Mouse (Mus musculus): ENCODE measurements around the gene 3300002I08Rik. TPM values are rescaled to one million over a fixed set of nuclear protein-coding genes. Genes with fewer than 3 reads are reported as not detected.
A peak's percentile ranks its signal among the peaks of the same experiment; 100 is the strongest.
"Not testable (repeated sequence)": the region's sequence is repeated elsewhere in the genome, so short reads cannot be mapped to it uniquely, and the experiment has no call there.

3300002I08Rik gene
- 1 to 10 TPM; 7.5 to 9.6 TPM for total RNA-seq (2021)
- long read RNA-seq, partial matches to known transcripts = 0 of 6 reads
- long read RNA-seq, other reads (novel, unspliced or antisense) = 6 of 6 reads

GRCm38 (mm10) chr2:150362113-150362877 is at the start of gene 3300002I08Rik:
Gene 3300002I08Rik, minus strand, starts transcription at chr2:150362765.
- DNase-seq (ENCODE audit: low spot score in 2 of 2) = peak; percentile 81 to 95

DNA sequence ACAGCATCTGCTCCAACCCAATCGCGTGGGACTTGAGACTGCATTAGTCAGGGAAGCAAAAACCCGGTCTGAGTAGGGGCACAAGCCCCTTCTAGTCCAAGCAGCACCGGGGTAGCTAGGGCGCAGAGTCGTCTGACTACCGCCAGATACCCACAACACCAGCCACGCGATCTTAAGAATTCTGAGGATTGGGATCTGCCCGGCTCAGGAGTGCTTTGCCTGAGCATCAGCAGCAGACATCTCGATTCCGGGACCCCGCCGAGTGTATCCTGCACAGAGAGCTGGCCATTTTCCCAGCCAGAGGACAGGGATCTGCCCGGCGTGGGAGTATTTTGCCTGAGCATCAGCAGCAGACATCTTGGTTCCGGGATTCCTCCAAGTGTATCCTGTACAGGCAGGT is 49.6 kb upstream of the 3300002I08Rik start:
- DNase-seq (ENCODE audit: low spot score in 2 of 2) = not testable (repeated sequence)

- DNase-seq (ENCODE audit: low spot score in 2 of 2) = no peak
Observed at GRCm38 (mm10) chr2:150390198-150390597, 27.6 kb upstream of the 3300002I08Rik start.

DNA sequence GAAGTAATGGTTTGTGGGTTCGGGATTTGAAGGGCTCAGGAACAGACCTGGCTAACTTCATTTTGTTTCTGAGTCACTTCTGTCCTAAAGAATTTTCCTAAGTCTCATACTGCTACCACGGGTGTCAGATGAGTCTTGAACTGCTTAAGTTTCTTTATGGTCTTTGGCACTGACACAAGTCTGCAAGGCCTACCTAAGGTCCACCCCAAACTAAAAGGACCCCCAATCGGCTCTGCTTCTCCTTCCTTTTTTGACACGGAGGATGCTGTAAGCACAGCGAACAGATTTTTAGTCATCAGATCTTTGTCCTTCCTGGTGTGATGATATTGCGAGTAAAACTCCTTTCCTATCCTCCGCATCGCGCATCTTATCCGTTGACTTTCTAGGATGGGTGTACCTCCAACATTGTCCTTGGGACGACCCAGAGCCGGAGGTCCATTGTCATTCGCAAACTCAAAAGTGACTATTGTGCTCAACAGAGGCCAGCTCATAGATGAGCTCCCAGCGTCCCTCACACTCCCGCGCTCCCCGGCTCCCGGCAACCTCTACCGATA is 23.1 kb upstream of the 3300002I08Rik start:
- DNase-seq (ENCODE audit: low spot score in 2 of 2) = not testable (repeated sequence)

DNA sequence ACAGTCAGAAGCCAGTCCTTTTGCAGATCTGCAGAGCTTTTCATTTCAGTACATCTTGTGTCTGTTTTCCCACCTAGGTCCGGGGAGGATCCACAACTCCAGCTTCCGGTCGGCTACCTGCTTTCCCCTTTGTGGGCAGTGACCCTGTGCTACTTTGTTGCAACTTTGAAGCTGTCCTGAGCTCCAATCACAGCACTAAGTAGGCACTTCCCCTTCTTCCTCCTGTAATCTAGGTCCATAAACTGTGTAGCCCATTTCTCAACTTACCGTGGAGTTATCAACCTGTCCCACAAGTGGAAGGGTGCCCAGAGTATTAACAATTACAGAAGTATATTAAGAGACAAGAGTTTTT is 289 bp upstream of the 3300002I08Rik start:
- no peak for DNase-seq (ENCODE audit: low spot score in 2 of 2)

DNA sequence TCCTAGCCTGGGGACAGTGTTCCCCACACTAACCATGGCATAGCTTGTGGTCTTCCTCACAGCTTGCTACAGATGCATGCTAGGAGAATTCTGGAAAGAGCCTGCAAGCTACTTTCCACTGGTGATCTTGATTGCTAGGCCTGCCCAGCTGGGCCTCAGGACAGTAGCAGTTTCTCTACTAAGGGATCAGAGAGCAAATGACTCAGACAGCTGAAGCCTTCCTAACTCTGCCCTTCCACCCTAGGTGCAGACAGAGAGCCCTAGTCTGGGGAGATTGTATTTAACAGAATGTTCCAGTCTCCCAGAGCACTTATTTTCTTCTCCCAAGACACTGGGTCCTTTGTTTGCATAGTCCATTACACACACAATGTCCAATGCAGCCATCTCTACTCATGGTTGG is 5.4 kb downstream of the 3300002I08Rik start:
- not testable (repeated sequence) for DNase-seq (ENCODE audit: low spot score in 2 of 2)

- no peak for DNase-seq (ENCODE audit: low spot score in 2 of 2)
Observed at GRCm38 (mm10) chr2:150323402-150323801, 39.2 kb downstream of the 3300002I08Rik start, which contains the start of gene Gm10130. Gene Gm10130, plus strand, starts transcription at chr2:150323702.

DNA sequence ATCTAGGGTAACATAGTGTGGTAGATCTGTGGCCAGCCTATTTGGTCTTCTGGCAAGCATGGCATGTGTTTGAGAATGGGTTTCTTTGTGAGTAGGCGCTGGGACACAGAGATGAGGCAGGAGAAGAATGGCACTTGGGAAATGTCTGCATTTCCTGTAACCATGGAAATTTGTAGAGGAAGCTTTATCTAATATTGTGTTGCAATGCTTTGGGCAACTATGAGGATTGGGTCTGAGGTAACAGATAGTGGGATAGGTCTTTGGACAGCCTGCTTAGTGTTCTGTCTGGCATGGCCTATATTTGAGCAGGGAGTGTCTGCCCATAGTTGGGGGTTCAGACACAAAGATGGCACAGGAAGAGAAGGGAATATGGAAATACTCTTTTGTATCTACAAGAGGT is 43.6 kb downstream of the 3300002I08Rik start:
- DNase-seq (ENCODE audit: low spot score in 2 of 2) = no peak

DNA sequence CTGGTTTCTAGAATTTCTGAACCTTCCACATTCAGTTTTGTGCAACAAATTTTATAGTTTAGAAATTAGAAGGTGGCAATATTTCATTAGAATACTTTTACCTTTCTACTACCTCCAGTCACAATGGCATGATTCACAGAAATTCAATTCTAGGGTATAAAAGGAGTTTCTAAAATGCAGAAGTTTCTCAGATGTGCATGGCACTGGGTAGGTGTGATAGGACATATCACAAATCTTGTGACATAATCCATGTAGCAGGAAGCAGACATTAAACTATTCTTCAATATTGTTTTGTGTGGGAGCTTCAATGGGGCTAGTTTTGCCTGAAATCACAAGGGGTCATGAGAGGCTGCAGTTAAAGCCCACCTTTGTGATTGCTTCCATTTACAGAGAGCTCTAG is 46.4 kb downstream of the 3300002I08Rik start:
- DNase-seq (ENCODE audit: low spot score in 2 of 2) = no peak

- peak; percentile 85 to 93 for DNase-seq (ENCODE audit: low spot score in 2 of 2)
Observed at GRCm38 (mm10) chr2:150310952-150311884, 51.3 kb downstream of the 3300002I08Rik start.

GRCm38 (mm10) chr2:150307183-150307773 is 55.3 kb downstream of the 3300002I08Rik start:
- DNase-seq (ENCODE audit: low spot score in 2 of 2) = no peak

- DNase-seq (ENCODE audit: low spot score in 2 of 2) = no peak
Observed at GRCm38 (mm10) chr2:150299096-150299495, 63.5 kb downstream of the 3300002I08Rik start.

GRCm38 (mm10) chr2:150293669-150294068 is 68.9 kb downstream of the 3300002I08Rik start:
- DNase-seq (ENCODE audit: low spot score in 2 of 2) = no peak

Other genes with a start within 250 kb of the 3300002I08Rik start
- gene Zfp120, start 226.1 kb downstream of the 3300002I08Rik start, total RNA-seq (2021) = 10 to 100 TPM; 11.7 to 12.9 TPM
- gene Gm10770, start 183.1 kb downstream of the 3300002I08Rik start, total RNA-seq (2021) = not detected
- gene Gm14139, start 181.0 kb downstream of the 3300002I08Rik start, total RNA-seq (2021) = not detected
- 10 to 100 TPM; 10.4 to 11.9 TPM for gene Zfp937, start 144.7 kb downstream of the 3300002I08Rik start, total RNA-seq (2021)
- 1 to 10 TPM; 7.6 to 7.9 TPM for gene Gm21994, start 107.2 kb downstream of the 3300002I08Rik start, total RNA-seq (2021)
- under 1 TPM; 0.15 to 0.22 TPM for gene Gm14124, start 105.2 kb downstream of the 3300002I08Rik start, total RNA-seq (2021)
- not detected for gene Gm10130, start 39.1 kb downstream of the 3300002I08Rik start, total RNA-seq (2021)
- 1 to 10 TPM; 7.9 to 9.4 TPM for gene Zfp442, start 88.7 kb upstream of the 3300002I08Rik start, total RNA-seq (2021)
- gene Zfp345, start 122.3 kb upstream of the 3300002I08Rik start, total RNA-seq (2021) = under 1 TPM; 0.25 to 0.67 TPM
- under 1 TPM in 1 of 2 experiments, not detected in 1; 0.77 TPM for gene Cst7, start 207.7 kb upstream of the 3300002I08Rik start, total RNA-seq (2021)
- gene Apmap, start 245.8 kb upstream of the 3300002I08Rik start, total RNA-seq (2021) = 10 to 100 TPM; 52.6 to 53.3 TPM

All from layer of hippocampus, adult 18-20 months (tissue).